Mouse (Mus musculus) neural tube, embryonic 14.5 days (tissue): ENCODE measurements around the gene Lzts2. TPM values are rescaled to one million over a fixed set of nuclear protein-coding genes. Genes with fewer than 3 reads are reported as not detected.
A peak's percentile ranks its signal among the peaks of the same experiment; 100 is the strongest.
"Not testable (repeated sequence)": the region's sequence is repeated elsewhere in the genome, so short reads cannot be mapped to it uniquely, and the experiment has no call there.

Experiments used
- ATAC-seq: fragments of 200-750 bp; cut with Nextera tagmentation; 2 replicates; pipeline ENCODE4 v1.8.0; 2017; ENCODE audit warnings: low read depth, mild to moderate bottlenecking, moderate TSS enrichment, moderate library complexity
- H3K27ac ChIP-seq: fragments of 300-500 bp; sonication (generic); 2 replicates; pipeline ENCODE4 v1.5.1; 2014; ENCODE audit warnings: low read depth, mild to moderate bottlenecking, control low read depth, low read length, moderate library complexity, mixed read lengths
- H3K27me3 ChIP-seq: fragments of 300-500 bp; sonication (generic); 2 replicates; pipeline ENCODE4 v1.6.1; 2014; ENCODE audit warnings: low read length; ENCODE audit not compliant: control insufficient read depth, insufficient read depth
- H3K36me3 ChIP-seq: fragments of 300-500 bp; sonication (generic); 2 replicates; pipeline ENCODE4 v1.6.1; 2014; ENCODE audit warnings: low read length, mixed read lengths; ENCODE audit not compliant: control insufficient read depth, insufficient read depth
- H3K4me1 ChIP-seq: fragments of 300-500 bp; sonication (generic); 2 replicates; pipeline ENCODE4 v1.6.1; 2014; ENCODE audit warnings: low read length; ENCODE audit not compliant: control insufficient read depth, insufficient read depth
- H3K4me2 ChIP-seq: fragments of 300-500 bp; sonication (generic); 2 replicates; pipeline ENCODE4 v1.6.1; 2014; ENCODE audit warnings: mild to moderate bottlenecking, low read depth, low read length, control low read depth
- H3K4me3 ChIP-seq: fragments of 300-500 bp; sonication (generic); 2 replicates; pipeline ENCODE4 v1.5.1; 2014; ENCODE audit warnings: low read depth, low read length, control low read depth, mixed read lengths
- H3K9ac ChIP-seq: fragments of 300-500 bp; sonication (generic); replicated peaks from 2 replicates; pipeline ENCODE4 v1.6.1; 2014; ENCODE audit warnings: low read depth, mild to moderate bottlenecking, control low read depth, low read length, mixed read lengths
- H3K9me3 ChIP-seq: fragments of 300-500 bp; sonication (generic); 2 replicates; pipeline ENCODE4 v1.6.1; 2016; ENCODE audit warnings: low read length; ENCODE audit not compliant: control insufficient read depth
- WGBS: fragments of 180-500 bp; shearing (Covaris S2); extraction: QIAGEN DNeasy Blood & Tissue Kit; methylation state at CpG from one replicate; pipeline ENCODE4 v1.1.7; 2014; 5-methylcytosine and 5-hydroxymethylcytosine counted together
- polyA plus RNA-seq: library from polyadenylated mRNA; unstranded; fragments of >200 nt; fragmentation: Nextera tagmentation; extraction: Ambion mirVana; gene quantifications from 2 replicates; pipeline ENCODE4 v1.2.1, GENCODE M21; 2014

Gene Lzts2
- polyA plus RNA-seq, 1 experiment from 2014 or later, result 16.1 TPM

GRCm38 (mm10) chr19:45036867-45037266 is 22.7 kb downstream of the Lzts2 start:
- Histone ChIP-seq H3K27ac (no peak overlapping the region), H3K4me2 (no peak overlapping the region), H3K27me3 (no peaks in the 10 kb centered on the region), H3K9me3 (no peaks in the 10 kb centered on the region), H3K4me1 (no peaks in the 10 kb centered on the region), H3K36me3 (no peaks in the 10 kb centered on the region), H3K4me3 (no peak overlapping the region), H3K9ac (no peak overlapping the region)
- no peak for ATAC-seq
- WGBS, result 26% methylated on average over 16 of the region's 16 CpGs

- ATAC-seq, H3K4me2 ChIP-seq, H3K27ac ChIP-seq, H3K4me3 ChIP-seq, H3K9ac ChIP-seq, H3K36me3 ChIP-seq, H3K4me1 ChIP-seq, H3K9me3 ChIP-seq, H3K27me3 ChIP-seq: not testable (repeated sequence)
- 92% methylated on average over 7 of the region's 7 CpGs for WGBS
Observed at GRCm38 (mm10) chr19:45038198-45038597, 24.0 kb downstream of the Lzts2 start.

GRCm38 (mm10) chr19:45040214-45040613 is 26.0 kb downstream of the Lzts2 start:
- WGBS, result 61% methylated on average over 13 of the region's 13 CpGs
- H3K27me3 ChIP-seq, result no peaks in the 10 kb centered on the region
- ATAC-seq, result no peak

GRCm38 (mm10) chr19:45044389-45044927 is 30.2 kb downstream of the Lzts2 start:
- peaks cover 18% of the 10 kb centered on the region for H3K4me1 ChIP-seq
- no peak overlapping the region for H3K4me3 ChIP-seq
- H3K9ac ChIP-seq, result no peak overlapping the region
- no peaks in the 10 kb centered on the region for H3K27me3 ChIP-seq
- H3K36me3 ChIP-seq, result no peaks in the 10 kb centered on the region
- H3K4me2 ChIP-seq, result no peak overlapping the region
- ATAC-seq, result no peak
- H3K9me3 ChIP-seq, result no peaks in the 10 kb centered on the region
- no peak overlapping the region for H3K27ac ChIP-seq
- 59% methylated on average over 11 of the region's 11 CpGs for WGBS

More at GRCm38 (mm10) chr19:45040214-45040613, 26.0 kb downstream of the Lzts2 start:
- Histone ChIP-seq H3K4me2 (no peak overlapping the region), H3K27ac (no peak overlapping the region), H3K36me3 (no peaks in the 10 kb centered on the region), H3K4me3 (no peak overlapping the region), H3K9ac (no peak overlapping the region), H3K9me3 (no peaks in the 10 kb centered on the region), H3K4me1 (no peaks in the 10 kb centered on the region)

GRCm38 (mm10) chr19:45045236-45045635 is 31.0 kb downstream of the Lzts2 start:
- WGBS, result 52% methylated on average over 15 of the region's 15 CpGs
- Histone ChIP-seq H3K27me3 (no peaks in the 10 kb centered on the region), H3K4me3 (no peak overlapping the region), H3K27ac (no peak overlapping the region), H3K4me2 (no peak overlapping the region), H3K4me1 (peaks cover 20% of the 10 kb centered on the region), H3K36me3 (no peaks in the 10 kb centered on the region), H3K9ac (no peak overlapping the region), H3K9me3 (no peaks in the 10 kb centered on the region)
- no peak for ATAC-seq

GRCm38 (mm10) chr19:45045651-45046050 is 31.4 kb downstream of the Lzts2 start, which contains the start of gene Pdzd7:
TSS of gene Pdzd7 (minus strand) at chr19:45045717.
- H3K4me2 ChIP-seq, result peak within 1 kb of the TSS; percentile 60
- H3K27ac ChIP-seq, result no peak within 1 kb of the TSS; the same call in 1 of the 2 replicates
- H3K4me1 ChIP-seq, result peaks cover 20% of the 10 kb centered on the region
- H3K36me3 ChIP-seq, result peaks cover under 1% of the 10 kb centered on the region; the same call in 1 of the 2 replicates
- no peak for ATAC-seq
- 83% methylated on average over 5 of the region's 5 CpGs for WGBS
- H3K27me3 ChIP-seq, result no peaks in the 10 kb centered on the region
- peak within 1 kb of the TSS; percentile 25 for H3K9ac ChIP-seq
- H3K4me3 ChIP-seq, result peak within 1 kb of the TSS; percentile 30
- no peaks in the 10 kb centered on the region for H3K9me3 ChIP-seq

- H3K4me1 ChIP-seq, result peaks cover 20% of the 10 kb centered on the region
- H3K4me3 ChIP-seq, result peak overlapping the region; percentile 30
- peak overlapping the region; percentile 25 for H3K9ac ChIP-seq
- no peaks in the 10 kb centered on the region for H3K9me3 ChIP-seq
- H3K27me3 ChIP-seq, result no peaks in the 10 kb centered on the region
- H3K27ac ChIP-seq, result peak overlapping the region; percentile 64
- peak overlapping the region; percentile 60 for H3K4me2 ChIP-seq
- ATAC-seq, result peak; percentile 55
- peaks cover 3% of the 10 kb centered on the region; the same call in 1 of the 2 replicates for H3K36me3 ChIP-seq
- 2% methylated on average over 34 of the region's 34 CpGs for WGBS
Observed at GRCm38 (mm10) chr19:45046523-45047321, 32.5 kb downstream of the Lzts2 start.

- Histone ChIP-seq H3K4me1 (peaks cover 20% of the 10 kb centered on the region), H3K4me2 (peak within 1 kb of the TSS; percentile 60), H3K9ac (peak within 1 kb of the TSS; percentile 25), H3K36me3 (peaks cover 10% of the 10 kb centered on the region), H3K27ac (peak within 1 kb of the TSS; percentile 64), H3K4me3 (peak within 1 kb of the TSS; percentile 30), H3K9me3 (no peaks in the 10 kb centered on the region), H3K27me3 (no peaks in the 10 kb centered on the region)
- ATAC-seq, result peak; percentile 85
- under 1% methylated on average over 26 of the region's 26 CpGs for WGBS
Observed at GRCm38 (mm10) chr19:45047417-45047934, 33.3 kb downstream of the Lzts2 start, which contains the start of gene Sfxn3. TSS of gene Sfxn3 (plus strand) at chr19:45047503.
